Mouse (Mus musculus): ENCODE data around the gene Tmem179. TPM values are rescaled to one million over a fixed set of nuclear protein-coding genes. Genes with fewer than 3 reads are reported as not detected.
A peak's percentile ranks its signal among the peaks of the same experiment; 100 is the strongest.

The Tmem179 gene
- polyA plus RNA-seq, 1 experiment = 0.01 TPM

GRCm38 (mm10) chr12:112559671-112560070, 43.1 kb upstream of the Tmem179 start:
- TF ChIP-seq SRF (IDR thresholded peaks at IDR 0.05; ENCODE audit: control insufficient read depth, insufficient read length, low read depth) (no peak), MYOD1 (IDR thresholded peaks at IDR 0.05; ENCODE audit: control insufficient read depth in 1 of 3, insufficient read length in 2 of 3, low read depth in 2 of 3) (no peak), USF1 (IDR thresholded peaks at IDR 0.05; ENCODE audit: low read depth) (no peak), MAX (IDR thresholded peaks at IDR 0.05; ENCODE audit: low read depth) (no peak), MYOG (IDR thresholded peaks at IDR 0.05; ENCODE audit: control insufficient read depth in 1 of 3, insufficient read depth in 1 of 3, insufficient read length in 2 of 3, low read depth in 2 of 3) (no peak), CEBPB (IDR thresholded peaks at IDR 0.05; ENCODE audit: insufficient read depth, poor library complexity, severe bottlenecking) (no peak), E2F4 (IDR thresholded peaks at IDR 0.05; ENCODE audit: insufficient read depth) (no peak), TCF12 (IDR thresholded peaks at IDR 0.05; ENCODE audit: insufficient read depth, poor library complexity, severe bottlenecking) (no peak), POLR2A (IDR thresholded peaks at IDR 0.05; ENCODE audit: insufficient read length, low read depth) (no peak), POLR2AphosphoS2 (IDR thresholded peaks at IDR 0.05; ENCODE audit: insufficient read length, low read depth) (no peak), TCF3 (IDR thresholded peaks at IDR 0.05; ENCODE audit: insufficient read length, low read depth) (no peak), REST (IDR thresholded peaks at IDR 0.05; ENCODE audit: insufficient read depth, insufficient read length) (no peak)
- no peaks in the 10 kb centered on the region for H3K79me2 ChIP-seq (ENCODE audit: control insufficient read depth, insufficient read depth)
- H3ac ChIP-seq (ENCODE audit: control insufficient read depth, insufficient read length) = no peak overlapping the region
- no peaks in the 10 kb centered on the region for H3K27me3 ChIP-seq (ENCODE audit: control insufficient read depth, insufficient read depth, insufficient read length)
- H3K4me3 ChIP-seq = no peak overlapping the region
- H3K4me2 ChIP-seq (ENCODE audit: low read depth) = no peak overlapping the region
- no peaks in the 10 kb centered on the region for H3K36me3 ChIP-seq (ENCODE audit: control insufficient read depth, insufficient read depth)

GRCm38 (mm10) chr12:112559231-112559630, 42.7 kb upstream of the Tmem179 start:
- H3K36me3 ChIP-seq (ENCODE audit: control insufficient read depth, insufficient read depth) = no peaks in the 10 kb centered on the region
- TF ChIP-seq MAX (IDR thresholded peaks at IDR 0.05; ENCODE audit: low read depth) (no peak), MYOD1 (IDR thresholded peaks at IDR 0.05; ENCODE audit: control insufficient read depth in 1 of 3, insufficient read length in 2 of 3, low read depth in 2 of 3) (no peak), E2F4 (IDR thresholded peaks at IDR 0.05; ENCODE audit: insufficient read depth) (no peak), USF1 (IDR thresholded peaks at IDR 0.05; ENCODE audit: low read depth) (no peak), SRF (IDR thresholded peaks at IDR 0.05; ENCODE audit: control insufficient read depth, insufficient read length, low read depth) (no peak), TCF3 (IDR thresholded peaks at IDR 0.05; ENCODE audit: insufficient read length, low read depth) (no peak), POLR2AphosphoS2 (IDR thresholded peaks at IDR 0.05; ENCODE audit: insufficient read length, low read depth) (no peak), REST (IDR thresholded peaks at IDR 0.05; ENCODE audit: insufficient read depth, insufficient read length) (no peak)

GRCm38 (mm10) chr12:112557219-112557618, 40.7 kb upstream of the Tmem179 start:
- no peak overlapping the region for H3ac ChIP-seq (ENCODE audit: control insufficient read depth, insufficient read length)
- H3K36me3 ChIP-seq (ENCODE audit: control insufficient read depth, insufficient read depth) = no peaks in the 10 kb centered on the region
- no peaks in the 10 kb centered on the region for H3K27me3 ChIP-seq (ENCODE audit: control insufficient read depth, insufficient read depth, insufficient read length)
- H3K4me3 ChIP-seq = no peak overlapping the region
- TF ChIP-seq MYOG (IDR thresholded peaks at IDR 0.05; ENCODE audit: control insufficient read depth in 1 of 3, insufficient read depth in 1 of 3, insufficient read length in 2 of 3, low read depth in 2 of 3) (no peak), E2F4 (IDR thresholded peaks at IDR 0.05; ENCODE audit: insufficient read depth) (no peak), SRF (IDR thresholded peaks at IDR 0.05; ENCODE audit: control insufficient read depth, insufficient read length, low read depth) (no peak), POLR2A (IDR thresholded peaks at IDR 0.05; ENCODE audit: insufficient read length, low read depth) (no peak), MYOD1 (IDR thresholded peaks at IDR 0.05; ENCODE audit: control insufficient read depth in 1 of 3, insufficient read length in 2 of 3, low read depth in 2 of 3) (no peak), POLR2AphosphoS2 (IDR thresholded peaks at IDR 0.05; ENCODE audit: insufficient read length, low read depth) (no peak), CEBPB (IDR thresholded peaks at IDR 0.05; ENCODE audit: insufficient read depth, poor library complexity, severe bottlenecking) (no peak), MAX (IDR thresholded peaks at IDR 0.05; ENCODE audit: low read depth) (no peak), TCF12 (IDR thresholded peaks at IDR 0.05; ENCODE audit: insufficient read depth, poor library complexity, severe bottlenecking) (no peak), USF1 (IDR thresholded peaks at IDR 0.05; ENCODE audit: low read depth) (no peak), TCF3 (IDR thresholded peaks at IDR 0.05; ENCODE audit: insufficient read length, low read depth) (no peak), REST (IDR thresholded peaks at IDR 0.05; ENCODE audit: insufficient read depth, insufficient read length) (no peak)
- H3K79me2 ChIP-seq (ENCODE audit: control insufficient read depth, insufficient read depth) = no peaks in the 10 kb centered on the region
- H3K4me2 ChIP-seq (ENCODE audit: low read depth) = no peak overlapping the region

More at GRCm38 (mm10) chr12:112559231-112559630, 42.7 kb upstream of the Tmem179 start:
- Histone ChIP-seq H3K79me2 (ENCODE audit: control insufficient read depth, insufficient read depth) (no peaks in the 10 kb centered on the region), H3K4me3 (no peak overlapping the region), H3K27me3 (ENCODE audit: control insufficient read depth, insufficient read depth, insufficient read length) (no peaks in the 10 kb centered on the region), H3K4me2 (ENCODE audit: low read depth) (no peak overlapping the region), H3ac (ENCODE audit: control insufficient read depth, insufficient read length) (no peak overlapping the region)

DNA sequence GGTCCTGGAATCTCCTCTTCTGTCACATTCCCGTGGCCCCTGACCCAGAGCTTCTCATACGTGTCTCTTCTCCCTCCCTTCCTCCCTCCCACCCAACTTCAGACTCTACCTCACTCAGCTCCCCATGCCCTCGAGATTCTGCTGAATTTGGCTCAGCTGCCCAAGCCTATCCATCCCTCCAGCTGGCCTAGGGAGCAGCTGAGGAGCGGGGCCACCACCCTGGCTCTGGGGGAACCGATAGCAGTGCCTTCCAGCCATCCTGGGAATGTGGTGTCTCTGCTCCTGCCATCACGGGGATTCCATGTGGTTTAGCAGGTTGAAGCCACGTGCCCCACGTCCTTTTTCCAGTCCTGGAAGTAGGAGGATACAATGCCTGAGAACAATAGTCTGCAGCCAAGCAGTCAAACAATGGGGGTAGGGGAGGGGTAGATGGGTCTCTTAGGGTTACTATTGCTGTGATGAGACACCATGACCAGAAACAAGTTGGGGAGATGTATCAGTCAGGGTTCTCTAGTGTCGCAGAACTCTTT, 40.0 kb upstream of the Tmem179 start:
- TF ChIP-seq E2F4 (IDR thresholded peaks at IDR 0.05; ENCODE audit: insufficient read depth) (no peak), REST (IDR thresholded peaks at IDR 0.05; ENCODE audit: insufficient read depth, insufficient read length) (no peak), USF1 (IDR thresholded peaks at IDR 0.05; ENCODE audit: low read depth) (no peak), CEBPB (IDR thresholded peaks at IDR 0.05; ENCODE audit: insufficient read depth, poor library complexity, severe bottlenecking) (no peak), TCF3 (IDR thresholded peaks at IDR 0.05; ENCODE audit: insufficient read length, low read depth) (peak; percentile 59), MYOG (IDR thresholded peaks at IDR 0.05; ENCODE audit: control insufficient read depth in 1 of 3, insufficient read depth in 1 of 3, insufficient read length in 2 of 3, low read depth in 2 of 3) (peak; percentile 15 to 95 (median 85)), TCF12 (IDR thresholded peaks at IDR 0.05; ENCODE audit: insufficient read depth, poor library complexity, severe bottlenecking) (peak; percentile 6), MAX (IDR thresholded peaks at IDR 0.05; ENCODE audit: low read depth) (no peak), POLR2AphosphoS2 (IDR thresholded peaks at IDR 0.05; ENCODE audit: insufficient read length, low read depth) (no peak), SRF (IDR thresholded peaks at IDR 0.05; ENCODE audit: control insufficient read depth, insufficient read length, low read depth) (no peak), MYOD1 (IDR thresholded peaks at IDR 0.05; ENCODE audit: control insufficient read depth in 1 of 3, insufficient read length in 2 of 3, low read depth in 2 of 3) (peak in 2 of 3 experiments; percentile 75 to 80), POLR2A (IDR thresholded peaks at IDR 0.05; ENCODE audit: insufficient read length, low read depth) (no peak)
- no peaks in the 10 kb centered on the region for H3K36me3 ChIP-seq (ENCODE audit: control insufficient read depth, insufficient read depth)
- no peak overlapping the region for H3K4me3 ChIP-seq
- H3K27me3 ChIP-seq (ENCODE audit: control insufficient read depth, insufficient read depth, insufficient read length) = no peaks in the 10 kb centered on the region
- H3K79me2 ChIP-seq (ENCODE audit: control insufficient read depth, insufficient read depth) = no peaks in the 10 kb centered on the region
- no peak overlapping the region for H3K4me2 ChIP-seq (ENCODE audit: low read depth)
- H3ac ChIP-seq (ENCODE audit: control insufficient read depth, insufficient read length) = no peak overlapping the region

All from myocyte (in vitro differentiated cells).